Mouse (Mus musculus): ENCODE results near the gene Adamts12.

Gene Adamts12

GRCm38 (mm10) chr15:11287780-11288179 lies 223.2 kb downstream of the Adamts12 start:
- no peak for DNase-seq (ENCODE audit: low spot score in 2 of 2)

- no peak for DNase-seq (ENCODE audit: low spot score in 2 of 2)
Observed at GRCm38 (mm10) chr15:11292246-11292645, 227.7 kb downstream of the Adamts12 start.

GRCm38 (mm10) chr15:11295016-11295415 lies 230.4 kb downstream of the Adamts12 start:
- DNase-seq (ENCODE audit: low spot score in 2 of 2) = no peak

GRCm38 (mm10) chr15:11297960-11298359 lies 233.4 kb downstream of the Adamts12 start:
- DNase-seq (ENCODE audit: low spot score in 2 of 2) = no peak

GRCm38 (mm10) chr15:11317077-11317476 lies 252.5 kb downstream of the Adamts12 start:
- no peak for DNase-seq (ENCODE audit: low spot score in 2 of 2)

- peak; percentile 15 to 20 for DNase-seq (ENCODE audit: low spot score in 2 of 2)
Observed at GRCm38 (mm10) chr15:11320481-11320880, 255.9 kb downstream of the Adamts12 start.

- no peak for DNase-seq (ENCODE audit: low spot score in 2 of 2)
Observed at GRCm38 (mm10) chr15:11339467-11340180, 275.0 kb downstream of the Adamts12 start.

GRCm38 (mm10) chr15:11355865-11356264 lies 291.3 kb downstream of the Adamts12 start:
- DNase-seq (ENCODE audit: low spot score in 2 of 2) = no peak

- DNase-seq (ENCODE audit: low spot score in 2 of 2) = no peak
Observed at GRCm38 (mm10) chr15:11357501-11357900, 292.9 kb downstream of the Adamts12 start.

- DNase-seq (ENCODE audit: low spot score in 2 of 2) = no peak
Observed at GRCm38 (mm10) chr15:11360888-11361287, 296.3 kb downstream of the Adamts12 start.

GRCm38 (mm10) chr15:11361824-11362223 lies 297.2 kb downstream of the Adamts12 start:
- no peak for DNase-seq (ENCODE audit: low spot score in 2 of 2)

GRCm38 (mm10) chr15:11364112-11364511 lies 299.5 kb downstream of the Adamts12 start:
- no peak for DNase-seq (ENCODE audit: low spot score in 2 of 2)

- peak in 1 of 2 experiments; percentile 53 for DNase-seq (ENCODE audit: low spot score in 2 of 2)
Observed at GRCm38 (mm10) chr15:11364795-11365194, 300.2 kb downstream of the Adamts12 start.

- DNase-seq (ENCODE audit: low spot score in 2 of 2) = no peak
Observed at GRCm38 (mm10) chr15:11369572-11369971, 305.0 kb downstream of the Adamts12 start.

- DNase-seq (ENCODE audit: low spot score in 2 of 2) = no peak
Observed at GRCm38 (mm10) chr15:11370477-11371085, 306.0 kb downstream of the Adamts12 start.

GRCm38 (mm10) chr15:11379431-11380086 lies 315.0 kb downstream of the Adamts12 start:
- no peak for DNase-seq (ENCODE audit: low spot score in 2 of 2)

GRCm38 (mm10) chr15:11380087-11380530 lies 315.5 kb downstream of the Adamts12 start:
- no peak for DNase-seq (ENCODE audit: low spot score in 2 of 2)

GRCm38 (mm10) chr15:11380616-11381015 lies 316.0 kb downstream of the Adamts12 start:
- DNase-seq (ENCODE audit: low spot score in 2 of 2) = no peak

GRCm38 (mm10) chr15:11382585-11382984 lies 318.0 kb downstream of the Adamts12 start:
- no peak for DNase-seq (ENCODE audit: low spot score in 2 of 2)

GRCm38 (mm10) chr15:11383796-11384195 lies 319.2 kb downstream of the Adamts12 start:
- no peak for DNase-seq (ENCODE audit: low spot score in 2 of 2)

GRCm38 (mm10) chr15:11392903-11393302 lies 328.3 kb downstream of the Adamts12 start:
- no peak for DNase-seq (ENCODE audit: low spot score in 2 of 2)

- no peak for DNase-seq (ENCODE audit: low spot score in 2 of 2)
Observed at GRCm38 (mm10) chr15:11396421-11396820, 331.8 kb downstream of the Adamts12 start.
